Mouse (Mus musculus) liver, adult 2 months (tissue): Measurements from ENCODE around the gene Sox8. TPM values are rescaled to one million over a fixed set of nuclear protein-coding genes. Genes with fewer than 3 reads are reported as not detected.

Source experiments
- DNase-seq: peaks from one replicate; pipeline ENCODE4 v3.0.0-alpha.2; 2011; ENCODE audit warnings: low read depth, low spot score; ENCODE audit errors: extremely low read depth
- H3K27ac ChIP-seq: fragments of 200-500 bp; replicated peaks from 2 replicates; pipeline ENCODE4 v1.5.1; 2012; ENCODE audit warnings: low read depth, mild to moderate bottlenecking, control low read depth, inconsistent platforms, low read length; ENCODE audit not compliant: insufficient read depth
- H3K27me3 ChIP-seq: fragments of 200-500 bp; 2 replicates; pipeline ENCODE4 v1.6.1; 2012; ENCODE audit warnings: mild to moderate bottlenecking, moderate library complexity, low read length, inconsistent platforms; ENCODE audit not compliant: control insufficient read depth, insufficient read depth
- H3K36me3 ChIP-seq: fragments of 200-500 bp; 2 replicates; pipeline ENCODE4 v1.6.1; 2012; ENCODE audit warnings: low read length, inconsistent platforms; ENCODE audit not compliant: control insufficient read depth, insufficient read depth
- H3K4me1 ChIP-seq: fragments of 200-500 bp; 2 replicates; pipeline ENCODE4 v1.6.1; 2011; ENCODE audit warnings: low read length; ENCODE audit not compliant: control insufficient read depth, insufficient read depth
- H3K4me3 ChIP-seq: fragments of 200-500 bp; 2 replicates; pipeline ENCODE4 v1.5.1; 2011; ENCODE audit warnings: low read depth, mild to moderate bottlenecking, control low read depth, low read length, moderate library complexity; ENCODE audit not compliant: insufficient read depth
- H3K79me2 ChIP-seq: fragments of 200-500 bp; 2 replicates; pipeline ENCODE4 v1.6.1; 2012; ENCODE audit warnings: inconsistent platforms, mild to moderate bottlenecking, low read length, moderate library complexity; ENCODE audit not compliant: control insufficient read depth, insufficient read depth
- H3K9ac ChIP-seq: fragments of 200-500 bp; 2 replicates; pipeline ENCODE4 v1.6.1; 2012; ENCODE audit warnings: low read depth, mild to moderate bottlenecking, control low read depth, inconsistent platforms, low read length
- CTCF ChIP-seq: fragments of 200-500 bp; IDR thresholded peaks from 2 replicates; pipeline ENCODE4 v1.5.1; 2011; ENCODE audit warnings: low read depth, low read length, control low read depth
- POLR2A ChIP-seq: fragments of 200-500 bp; IDR thresholded peaks from 2 replicates; pipeline ENCODE4 v1.6.1; 2011; ENCODE audit warnings: low read length, control low read depth; ENCODE audit not compliant: insufficient read depth; ENCODE audit errors: extremely low read depth
- WGBS: fragments of 180-500 bp; shearing (Covaris S2); methylation state at CpG from one replicate; pipeline ENCODE4 v1.1.7; 2018; 5-methylcytosine and 5-hydroxymethylcytosine counted together
- polyA plus RNA-seq: library from polyadenylated mRNA; depleted of rRNA; stranded (reverse); fragments of >200 nt; gene quantifications from 2 replicates; pipeline ENCODE4 v1.2.3, GENCODE M21; 2012
- total RNA-seq: library from RNA; depleted of rRNA; stranded (reverse); fragments of >200 nt; gene quantifications from 2 replicates; pipeline ENCODE4 v1.2.3, GENCODE M21; 2014

The Sox8 gene
- total and polyA plus RNA-seq, 2 experiments = not detected

DNA sequence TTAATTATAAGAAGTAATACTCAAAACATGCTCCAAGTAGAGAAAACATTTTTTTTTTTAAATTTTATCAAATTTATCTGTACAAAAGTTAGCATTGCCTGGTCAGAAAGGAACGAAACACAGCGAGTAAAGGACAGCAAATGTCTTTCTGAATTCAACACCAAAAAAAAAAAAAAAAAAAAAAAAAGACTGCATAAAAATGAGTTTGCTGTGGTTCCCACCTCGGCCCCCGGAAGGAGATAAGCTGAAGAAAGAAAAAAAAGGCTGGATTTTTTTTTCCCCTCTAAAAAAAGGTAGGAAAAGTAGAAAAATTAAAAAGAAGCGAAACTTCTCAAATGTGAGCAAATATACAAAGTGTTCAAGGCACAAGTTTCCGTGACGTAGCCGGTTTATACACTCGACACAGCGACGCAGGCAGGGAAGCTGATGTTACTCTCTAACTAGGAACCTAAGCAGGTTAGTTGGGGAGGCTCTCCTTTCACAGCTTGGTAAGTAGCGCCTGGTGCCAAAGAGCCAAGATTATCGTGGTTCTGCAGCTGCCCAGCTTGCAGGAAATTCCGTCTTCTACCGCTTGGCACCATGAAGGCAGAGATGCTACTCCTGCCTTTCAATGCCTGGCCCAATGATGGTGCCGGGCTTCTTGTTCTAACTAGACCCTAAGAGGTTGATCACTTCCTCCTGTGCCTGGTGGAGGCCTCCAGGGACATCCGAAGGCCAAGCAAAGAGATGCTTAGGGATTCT, 4.5 kb downstream of the Sox8 start:
- H3K9ac ChIP-seq = no peak overlapping the region
- H3K36me3 ChIP-seq = no peaks in the 10 kb centered on the region
- 80% methylated on average over 17 of the region's 17 CpGs for WGBS
- H3K4me1 ChIP-seq = no peaks in the 10 kb centered on the region
- H3K4me3 ChIP-seq = no peak overlapping the region
- peaks cover 12% of the 10 kb centered on the region for H3K27me3 ChIP-seq
- no peaks in the 10 kb centered on the region for H3K79me2 ChIP-seq
- DNase-seq = no peak
- TF ChIP-seq CTCF (no peak), POLR2A (no peak)
- no peak overlapping the region for H3K27ac ChIP-seq

- TF ChIP-seq CTCF (no peak), POLR2A (no peak)
- Histone ChIP-seq H3K36me3 (no peaks in the 10 kb centered on the region), H3K79me2 (no peaks in the 10 kb centered on the region), H3K9ac (no peak overlapping the region), H3K4me3 (no peak overlapping the region), H3K27me3 (peaks cover 7% of the 10 kb centered on the region), H3K4me1 (no peaks in the 10 kb centered on the region), H3K27ac (no peak overlapping the region)
- DNase-seq = no peak
- WGBS = 45% methylated on average over 6 of the region's 6 CpGs
Measured at GRCm38 (mm10) chr17:25565244-25565643, 5.2 kb downstream of the Sox8 start.

GRCm38 (mm10) chr17:25564481-25564880, 6.0 kb downstream of the Sox8 start:
- Histone ChIP-seq H3K27me3 (peaks cover 3% of the 10 kb centered on the region; the same call in 1 of the 2 replicates), H3K27ac (no peak overlapping the region), H3K4me1 (no peaks in the 10 kb centered on the region), H3K36me3 (no peaks in the 10 kb centered on the region), H3K9ac (no peak overlapping the region), H3K79me2 (no peaks in the 10 kb centered on the region), H3K4me3 (no peak overlapping the region)
- no peak for TF ChIP-seq POLR2A
- no peak for TF ChIP-seq CTCF
- 84% methylated on average over 5 of the region's 5 CpGs for WGBS
- DNase-seq = no peak

DNA sequence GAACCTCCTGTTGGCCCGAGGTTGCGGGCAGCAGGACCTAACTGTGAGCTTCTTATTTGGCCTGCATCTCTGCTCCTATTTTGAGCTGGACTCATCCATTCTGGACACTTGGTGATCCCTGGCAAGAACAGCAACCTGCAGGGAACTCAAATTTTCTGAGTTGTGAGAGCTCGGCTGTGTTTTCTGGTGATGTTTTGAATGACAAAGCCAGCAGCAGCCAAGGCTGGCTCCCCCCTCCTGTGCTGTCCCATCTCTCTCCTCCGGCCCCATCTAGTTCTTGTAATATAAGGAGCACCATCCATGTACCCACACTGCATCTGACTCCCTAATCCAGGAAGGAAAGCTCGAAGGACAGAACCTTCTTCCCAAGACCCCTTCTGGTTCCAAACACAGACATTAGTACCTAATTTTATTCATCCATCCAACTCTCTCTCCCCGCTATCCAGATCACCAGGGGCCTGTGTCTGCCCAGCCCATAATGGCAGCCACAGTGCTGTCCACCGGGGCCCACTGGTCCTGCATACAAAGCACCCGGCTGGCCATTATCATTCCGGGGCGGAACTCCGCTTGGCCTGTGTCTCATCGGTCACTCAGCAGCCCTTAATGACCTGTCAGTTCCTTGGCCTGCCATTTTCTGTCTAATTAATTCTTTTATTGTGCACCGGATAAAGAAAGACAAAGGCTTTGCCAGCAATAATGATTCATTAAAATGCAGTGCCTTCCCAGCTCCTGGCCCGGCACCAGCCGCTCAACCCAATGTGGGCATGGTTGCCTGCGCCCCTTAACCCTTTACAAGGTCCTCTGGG, 9.1 kb downstream of the Sox8 start:
- 77% methylated on average over 16 of the region's 16 CpGs for WGBS
- Histone ChIP-seq H3K4me1 (no peaks in the 10 kb centered on the region), H3K36me3 (no peaks in the 10 kb centered on the region), H3K27me3 (peaks cover 4% of the 10 kb centered on the region; the same call in 1 of the 2 replicates), H3K27ac (no peak overlapping the region), H3K4me3 (no peak overlapping the region), H3K9ac (no peak overlapping the region), H3K79me2 (no peaks in the 10 kb centered on the region)
- no peak for DNase-seq
- TF ChIP-seq POLR2A = no peak
- TF ChIP-seq CTCF = no peak

DNA sequence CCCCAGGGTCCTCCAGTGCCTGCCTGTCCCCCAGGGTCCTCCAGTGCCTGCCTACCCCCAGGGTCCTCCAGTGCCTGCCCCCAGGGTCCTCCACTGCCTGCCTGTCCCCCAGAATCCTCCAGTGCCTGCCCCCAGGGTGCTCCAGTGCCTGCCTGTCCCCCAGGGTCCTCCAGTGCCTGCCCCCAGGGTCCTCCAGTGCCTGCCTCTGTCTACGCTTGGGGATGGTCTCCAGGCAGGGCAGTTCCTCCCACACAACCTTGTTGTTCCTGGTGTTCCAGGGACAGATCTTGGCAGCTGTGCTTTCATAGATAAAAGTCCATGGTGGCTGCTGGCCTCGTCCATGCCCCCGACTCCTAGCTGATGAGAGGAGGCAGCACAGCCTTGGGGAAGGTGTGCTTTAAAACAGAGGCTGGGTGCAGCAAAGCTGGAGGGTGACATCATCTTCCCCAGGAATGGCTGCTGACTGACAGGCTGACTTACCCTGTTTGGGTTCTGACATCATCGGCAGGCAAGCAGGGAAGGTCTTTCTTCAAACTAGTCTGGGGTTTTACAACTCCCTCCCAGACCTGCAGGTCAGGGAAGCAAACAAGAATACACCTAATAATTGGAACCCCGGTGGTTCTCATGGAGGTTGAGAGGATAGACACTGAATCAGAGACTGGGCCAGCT, 9.8 kb downstream of the Sox8 start:
- TF ChIP-seq POLR2A = no peak
- H3K9ac ChIP-seq = no peak overlapping the region
- peaks cover 7% of the 10 kb centered on the region; the same call in 1 of the 2 replicates for H3K27me3 ChIP-seq
- H3K79me2 ChIP-seq = no peaks in the 10 kb centered on the region
- H3K27ac ChIP-seq = no peak overlapping the region
- no peak overlapping the region for H3K4me3 ChIP-seq
- peaks cover 2% of the 10 kb centered on the region; the same call in 1 of the 2 replicates for H3K4me1 ChIP-seq
- H3K36me3 ChIP-seq = no peaks in the 10 kb centered on the region
- WGBS = 57% methylated on average over 5 of the region's 5 CpGs
- DNase-seq = no peak
